Mouse (Mus musculus) heart, adult 8-10 months (tissue): ENCODE data around the gene Naa80. TPM values are rescaled to one million over a fixed set of nuclear protein-coding genes. Genes with fewer than 3 reads are reported as not detected.

Source experiments
- DNase-seq: peaks from one replicate; pipeline ENCODE4 v3.0.0; 2022; ENCODE audit warnings: low spot score
- total RNA-seq, 4 experiments: library from RNA; stranded (reverse); gene quantifications; 2 replicates each; pipeline ENCODE4 v1.2.4; 2022

Naa80 gene
- total RNA-seq, 4 experiments from 2014 or later, result 18.8 to 24.3 (median 21.1) TPM

DNA sequence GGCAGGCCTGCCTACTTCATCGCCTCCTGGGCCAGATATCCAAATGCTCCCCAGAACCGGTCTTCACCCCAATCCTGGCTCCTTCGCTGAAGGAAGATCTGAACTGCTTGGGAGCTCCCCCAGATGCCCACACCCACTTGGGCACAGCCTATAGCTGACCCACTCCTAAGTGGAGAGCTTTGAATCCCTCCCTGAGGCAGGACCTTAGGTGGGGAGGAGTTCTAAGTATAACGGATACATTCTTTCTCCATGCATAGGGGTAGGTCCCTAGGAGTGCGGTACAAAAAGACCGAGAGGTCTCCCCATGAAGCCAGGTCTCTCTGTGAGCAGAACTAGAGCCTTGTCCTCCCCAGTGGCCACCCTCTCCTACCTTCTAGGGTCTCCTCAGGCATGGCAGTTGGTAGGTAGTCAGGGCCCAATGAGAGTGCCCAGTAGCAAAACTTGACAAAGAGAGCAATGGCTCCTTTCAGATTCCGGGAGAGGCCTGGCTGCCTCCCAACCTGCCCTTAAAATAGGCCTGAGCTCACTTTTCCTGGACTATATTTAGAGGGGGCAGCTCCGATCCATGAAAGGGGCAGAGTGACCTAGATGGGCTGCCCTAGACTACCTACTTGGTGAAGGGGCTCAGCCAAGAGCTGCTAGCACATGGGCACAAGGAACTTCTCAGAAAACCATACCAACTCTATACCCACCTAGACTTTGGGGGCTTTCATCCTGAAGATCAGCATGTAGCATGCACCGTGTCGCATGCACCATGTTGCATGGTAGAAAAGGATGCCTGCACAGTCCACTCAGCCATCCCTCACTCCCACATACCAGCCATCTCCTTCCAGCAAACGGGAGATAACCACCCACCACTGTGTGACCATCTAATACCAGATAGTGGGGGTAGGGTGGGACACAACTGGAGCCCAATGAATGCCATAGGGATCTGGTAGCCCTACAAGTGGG lies 18.2 kb downstream of the Naa80 start:
- peak; percentile 82 for DNase-seq

- DNase-seq, result no peak
These were observed 19.7 kb downstream of the Naa80 start for GRCm38 (mm10) chr9:107598385-107598784.

DNA sequence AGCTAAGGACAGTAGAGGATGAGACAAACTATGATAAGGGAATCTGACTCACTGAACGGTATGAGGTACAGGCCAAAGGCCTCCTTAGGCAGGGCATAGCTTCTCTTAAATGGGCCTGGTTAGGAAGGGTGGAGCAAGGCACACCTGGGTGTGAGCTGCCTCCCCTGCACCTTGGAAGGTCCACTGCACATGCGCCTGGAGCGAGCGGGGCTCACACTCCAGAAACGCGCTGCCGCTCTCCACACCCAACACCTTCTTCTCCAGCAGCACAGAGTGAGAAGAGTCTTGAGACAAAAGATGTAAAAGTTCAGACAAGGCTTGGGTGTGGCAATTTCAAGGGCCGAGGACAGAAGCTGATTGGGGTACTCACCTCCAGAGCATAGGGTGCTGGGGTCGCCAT lies 20.7 kb downstream of the Naa80 start:
- no peak for DNase-seq

DNA sequence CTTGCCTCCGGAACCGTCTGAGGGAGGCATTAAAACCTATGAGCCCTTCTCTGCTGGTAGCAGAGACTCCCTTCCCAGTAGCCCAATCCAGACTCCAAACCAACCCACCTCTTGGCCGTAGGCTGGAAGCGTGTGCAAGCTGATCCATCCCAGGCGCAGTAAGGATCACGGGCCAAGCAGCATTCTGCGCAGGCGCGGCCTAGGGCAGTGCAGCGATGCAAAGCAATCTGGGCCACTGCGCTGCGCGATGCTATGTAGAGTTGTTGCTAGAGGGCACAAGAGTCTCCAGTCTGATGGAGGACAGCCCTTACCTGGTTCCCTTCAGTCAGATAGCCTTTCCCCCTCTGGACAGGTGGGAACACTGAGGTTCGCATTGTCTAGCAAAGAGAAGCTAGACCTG lies 21.2 kb downstream of the Naa80 start:
- DNase-seq, result no peak

- no peak for DNase-seq
These were observed 22.1 kb downstream of the Naa80 start for GRCm38 (mm10) chr9:107600745-107601144.

DNA sequence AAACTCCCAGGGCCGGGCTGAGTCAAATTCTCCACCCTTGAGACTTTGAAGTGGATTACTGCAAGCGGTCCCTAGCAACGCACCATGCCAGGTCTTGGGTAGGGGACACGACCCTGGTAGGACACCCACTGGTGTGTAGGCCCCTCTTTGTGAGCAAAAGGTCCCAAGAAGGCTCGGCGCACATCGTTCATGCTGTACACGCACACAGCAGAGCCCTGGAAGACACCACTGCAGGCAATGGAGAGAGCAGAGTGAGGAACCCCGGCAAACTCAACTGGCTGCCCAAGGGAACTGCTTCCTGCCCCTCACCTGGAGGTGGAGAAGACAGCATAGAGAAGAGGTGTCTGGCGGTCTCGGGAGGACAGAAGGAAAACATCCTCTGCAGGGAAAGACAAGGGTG lies 22.6 kb downstream of the Naa80 start:
- DNase-seq, result no peak

- peak; percentile 95 for DNase-seq
These were observed 23.5 kb downstream of the Naa80 start for GRCm38 (mm10) chr9:107602068-107602648.

DNA sequence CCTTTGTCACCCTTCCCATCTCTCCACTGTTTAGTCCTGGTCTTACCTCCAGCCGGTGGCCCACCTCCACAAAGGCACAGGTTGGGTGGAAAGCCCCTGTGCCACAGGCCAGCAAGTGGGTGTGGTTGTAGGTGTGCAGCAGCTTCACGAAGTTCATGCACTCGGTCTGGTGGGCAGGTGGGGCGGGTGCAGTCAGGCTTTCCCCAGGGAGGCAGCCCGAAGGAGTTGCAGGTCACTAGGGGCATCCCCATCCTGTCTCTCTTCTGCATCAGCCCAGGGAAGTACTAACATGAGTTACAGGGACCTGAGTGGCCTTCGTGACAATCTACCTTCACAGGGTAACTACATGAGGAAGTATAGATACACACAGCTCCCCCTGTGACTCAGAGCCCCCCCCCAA lies 24.6 kb downstream of the Naa80 start:
- DNase-seq, result no peak

DNA sequence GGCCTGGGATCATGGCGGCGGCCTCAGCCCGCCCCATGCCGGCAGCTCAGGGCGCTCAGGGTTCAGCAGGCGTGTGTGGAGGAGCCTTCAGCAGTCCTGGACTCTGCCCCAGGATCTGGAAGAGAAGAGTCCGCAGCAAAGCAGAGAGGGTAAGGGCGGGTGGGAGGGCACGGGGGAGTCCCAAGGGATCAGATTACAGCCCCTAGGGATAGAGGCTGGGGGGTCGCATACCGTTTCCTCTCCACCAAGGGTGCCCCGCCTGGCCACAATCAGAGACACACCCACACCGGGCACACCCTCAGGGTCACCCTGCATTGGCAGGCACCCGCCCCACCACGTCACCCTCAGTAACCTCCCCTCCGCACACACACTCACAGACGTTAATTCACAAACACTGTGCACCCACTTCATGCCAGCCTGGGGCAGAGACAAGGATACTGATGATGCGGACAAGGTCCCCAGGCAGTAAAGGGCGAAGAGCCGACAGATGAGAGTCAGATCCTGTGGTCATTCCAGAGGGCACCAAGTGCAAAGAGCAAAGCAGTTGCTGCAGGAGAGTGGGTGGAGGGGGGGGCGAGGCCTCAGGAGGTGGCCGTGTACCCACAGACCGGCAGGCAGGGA lies 26.5 kb downstream of the Naa80 start:
- no peak for DNase-seq

DNA sequence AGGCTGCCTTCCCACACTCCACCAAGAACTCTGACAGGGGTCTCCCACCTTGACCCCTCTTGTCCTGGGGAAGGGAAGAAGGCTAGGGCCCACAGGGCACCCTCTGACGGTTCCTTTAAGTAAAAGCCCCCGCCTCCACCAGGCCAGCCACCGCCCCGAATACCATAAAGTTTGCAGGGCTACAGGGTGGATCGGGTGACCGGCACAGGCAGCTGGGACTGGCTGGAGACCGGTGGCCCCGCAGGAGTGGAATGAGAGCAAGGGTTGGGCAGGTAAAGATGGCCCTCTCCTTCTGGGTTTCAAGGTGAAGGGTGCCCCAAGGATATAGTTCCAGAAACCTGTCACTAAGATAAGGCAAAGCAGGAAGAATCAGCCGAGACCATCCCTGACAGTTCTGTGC lies 27.9 kb downstream of the Naa80 start:
- no peak for DNase-seq

GRCm38 (mm10) chr9:107607036-107607435 lies 28.3 kb downstream of the Naa80 start:
- DNase-seq, result no peak

DNA sequence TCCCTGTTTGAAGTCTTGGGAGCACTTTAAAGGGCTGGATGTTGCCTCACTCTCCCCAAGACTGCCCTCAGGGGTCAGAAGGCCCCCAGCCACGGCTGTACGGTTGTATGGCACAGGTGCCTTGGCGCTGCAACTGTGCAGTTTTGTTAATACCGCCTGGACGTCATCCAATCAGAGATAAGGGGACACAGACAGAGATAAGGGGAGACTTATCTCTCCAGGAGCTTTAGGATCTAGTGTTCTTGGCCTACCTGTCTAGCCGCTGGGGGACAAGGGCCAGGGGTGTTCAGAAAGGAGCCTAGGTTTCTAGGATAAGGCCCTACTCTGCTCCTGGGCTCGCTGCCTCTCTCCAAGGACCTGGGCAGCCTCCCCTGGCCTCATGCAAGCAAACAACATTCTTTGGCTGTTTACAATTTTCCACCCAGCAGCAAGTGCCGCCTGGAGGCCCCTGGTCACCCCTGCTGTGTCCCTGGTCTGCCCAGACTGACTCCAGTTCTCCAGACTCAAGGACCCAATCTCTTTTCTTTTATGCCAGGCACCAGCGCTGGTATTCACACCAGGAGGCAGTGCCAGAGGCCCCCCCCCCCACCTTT lies 29.1 kb downstream of the Naa80 start:
- no peak for DNase-seq

DNA sequence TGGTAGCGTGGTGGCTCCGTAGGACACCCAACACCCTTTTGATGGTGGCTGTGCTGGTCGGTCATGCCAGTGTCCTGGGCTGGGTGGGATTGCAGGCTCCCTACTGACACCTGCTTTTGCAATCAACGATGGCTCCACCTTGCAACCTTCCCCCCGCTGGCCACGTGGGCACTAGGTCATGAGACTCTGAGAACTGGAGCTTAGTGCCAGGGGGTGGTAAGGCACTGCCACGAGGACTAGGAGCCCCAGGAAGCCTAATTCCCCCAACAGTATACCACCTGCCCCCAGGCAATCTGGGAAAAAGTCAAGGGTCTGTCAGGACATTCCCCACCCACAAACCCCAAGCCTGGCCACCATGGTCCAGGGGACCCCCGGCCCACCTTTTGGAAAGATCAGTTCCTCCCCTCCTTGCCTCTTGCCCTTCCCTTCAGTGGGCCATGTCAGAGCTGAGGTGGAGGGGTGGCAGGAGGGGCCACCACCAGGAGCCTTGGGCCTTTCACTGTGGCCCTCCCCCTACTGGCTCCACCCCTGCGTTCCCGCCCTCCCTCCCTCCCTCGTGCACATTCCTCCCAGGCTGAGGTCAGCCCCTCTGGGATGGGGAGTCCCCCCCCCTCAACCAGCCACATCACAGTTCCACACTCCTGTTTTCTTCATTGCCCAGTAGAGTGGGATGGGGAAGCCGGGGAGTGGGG lies 30.2 kb downstream of the Naa80 start, which contains the start of gene Sema3b:
Gene Sema3b (minus strand): TSS at position 489 of the 692 bp plus-strand sequence.
- no peak for DNase-seq

DNA sequence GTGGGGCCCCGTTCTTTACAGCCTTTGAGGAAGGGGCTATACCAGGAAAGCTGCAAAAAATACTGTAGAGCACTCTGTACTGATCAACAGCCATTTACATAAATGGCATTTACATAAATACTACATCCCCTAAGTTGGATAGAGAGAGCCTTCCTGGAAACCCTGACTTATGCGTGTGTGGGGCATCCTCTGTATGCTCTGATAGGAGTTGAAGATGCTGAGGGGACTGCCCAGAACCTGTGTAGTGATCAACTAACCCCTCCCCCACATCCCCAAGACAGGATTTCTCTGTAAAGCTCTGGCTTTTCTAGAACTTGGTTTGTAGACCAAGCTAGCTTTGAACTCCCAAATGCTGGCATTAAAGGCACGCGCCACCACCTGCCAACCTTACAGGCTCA lies 30.7 kb downstream of the Naa80 start:
- no peak for DNase-seq

DNA sequence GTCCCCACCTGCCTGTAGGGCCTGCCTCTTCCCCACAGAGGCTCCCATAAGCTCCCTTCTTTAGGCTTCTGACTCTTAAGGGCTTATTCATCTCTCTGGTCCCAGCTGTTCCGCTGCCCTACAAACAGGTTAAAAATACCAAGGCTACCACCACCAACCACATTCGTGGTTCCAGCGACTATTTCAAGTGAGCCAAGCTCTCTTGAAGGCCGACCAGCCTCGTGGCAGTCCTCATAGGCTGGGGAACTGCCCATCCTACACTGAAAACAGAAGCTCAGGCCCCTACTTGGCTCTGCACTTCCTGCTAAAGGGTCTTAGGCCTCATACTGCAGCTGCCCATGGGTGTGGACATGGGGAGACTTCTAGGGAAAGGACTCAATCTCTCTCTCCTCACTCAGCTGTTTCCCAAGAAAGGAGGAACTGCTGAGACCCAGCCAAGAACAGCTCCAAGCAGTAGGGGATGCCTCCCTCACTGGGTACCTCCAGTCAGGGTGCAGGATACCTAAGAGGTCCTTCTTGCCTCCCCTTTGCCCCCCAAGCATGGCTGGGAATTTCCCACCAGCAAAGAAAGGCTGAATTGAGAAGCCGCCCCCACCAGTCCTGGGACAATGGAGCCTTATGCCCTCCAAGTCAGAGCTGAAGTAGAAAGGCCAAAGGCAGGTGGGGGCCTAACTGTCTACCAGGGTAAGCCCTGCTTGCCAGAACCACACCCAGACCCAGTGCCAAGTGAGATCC lies 32.9 kb downstream of the Naa80 start:
- no peak for DNase-seq

GRCm38 (mm10) chr9:107612191-107612944 lies 33.7 kb downstream of the Naa80 start:
- DNase-seq, result peak; percentile 97

- DNase-seq, result no peak
These were observed 34.4 kb downstream of the Naa80 start for GRCm38 (mm10) chr9:107612945-107613569.

- no peak for DNase-seq
These were observed 36.3 kb downstream of the Naa80 start for GRCm38 (mm10) chr9:107615035-107615434.

DNA sequence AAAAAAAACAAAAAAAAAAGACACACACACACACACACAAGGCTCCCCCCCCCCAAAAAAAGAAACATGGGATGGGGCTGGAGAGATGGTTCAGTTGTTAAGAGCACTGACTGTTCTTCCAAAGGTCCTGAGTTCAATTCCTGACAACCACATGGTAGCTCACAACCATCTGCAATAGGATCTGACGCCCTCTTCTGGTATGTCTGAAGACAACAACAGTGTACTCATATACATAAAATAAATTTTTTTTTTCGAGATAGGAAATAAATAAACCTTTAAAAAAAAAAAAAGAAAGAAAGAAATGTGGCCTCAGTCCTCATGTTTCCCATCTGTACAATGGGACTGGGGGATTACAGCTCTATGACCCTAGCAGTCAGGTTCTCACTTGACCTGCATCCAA lies 38.8 kb downstream of the Naa80 start:
- no peak for DNase-seq

GRCm38 (mm10) chr9:107618098-107618497 lies 39.4 kb downstream of the Naa80 start:
- no peak for DNase-seq
